Mouse (Mus musculus): ENCODE data around the gene Arhgef33. TPM values are rescaled to one million over a fixed set of nuclear protein-coding genes. Genes with fewer than 3 reads are reported as not detected.

Arhgef33 gene
- polyA plus RNA-seq, 1 experiment from 2014 or later, result 1.1 TPM

Other genes starting within 250 kb of the Arhgef33 start
- gene Hnrnpll, start 245.1 kb upstream of the Arhgef33 start, polyA plus RNA-seq (2015; fragmentation: Nextera tagmentation; extraction: Ambion mirVana), result 55.8 and 56.0 TPM in 2 replicates
- gene Galm, start 179.9 kb upstream of the Arhgef33 start, polyA plus RNA-seq (2015; fragmentation: Nextera tagmentation; extraction: Ambion mirVana), result 1.9 and 4.0 TPM in 2 replicates
- gene Srsf7, start 100.1 kb upstream of the Arhgef33 start, polyA plus RNA-seq (2015; fragmentation: Nextera tagmentation; extraction: Ambion mirVana), result 356 and 410 TPM in 2 replicates
- gene Ttc39d, start 99.9 kb upstream of the Arhgef33 start, polyA plus RNA-seq (2015; fragmentation: Nextera tagmentation; extraction: Ambion mirVana), result 0.10 TPM in 1 of 2 replicates, not detected in the other
- 18.8 and 23.9 TPM in 2 replicates for gene Gemin6, start 83.0 kb upstream of the Arhgef33 start, polyA plus RNA-seq (2015; fragmentation: Nextera tagmentation; extraction: Ambion mirVana)
- 45.4 and 51.6 TPM in 2 replicates for gene Morn2, start 17.2 kb upstream of the Arhgef33 start, polyA plus RNA-seq (2015; fragmentation: Nextera tagmentation; extraction: Ambion mirVana)
- gene Dhx57, start 16.9 kb upstream of the Arhgef33 start, polyA plus RNA-seq (2015; fragmentation: Nextera tagmentation; extraction: Ambion mirVana), result 43.0 and 50.5 TPM in 2 replicates
- gene Gm10190, start 66.1 kb downstream of the Arhgef33 start, polyA plus RNA-seq (2015; fragmentation: Nextera tagmentation; extraction: Ambion mirVana), result 2.5 and 3.7 TPM in 2 replicates
- gene Sos1, start 173.0 kb downstream of the Arhgef33 start, polyA plus RNA-seq (2015; fragmentation: Nextera tagmentation; extraction: Ambion mirVana), result 6.8 and 7.9 TPM in 2 replicates

All from neural tube, embryonic 15.5 days (tissue).